Mouse (Mus musculus) thymus, adult 2 months (tissue): ENCODE measurements around the gene Dnajb8.

Experiments used
- CTCF ChIP-seq: fragments of 200-500 bp; IDR thresholded peaks from 2 replicates; pipeline ENCODE4 v1.5.1; 2012; ENCODE audit warnings: mild to moderate bottlenecking, control low read depth, low read length, moderate library complexity, borderline replicate concordance; ENCODE audit not compliant: control insufficient read depth, poor library complexity, insufficient read depth; ENCODE audit errors: extremely low read depth
- POLR2A ChIP-seq: fragments of 200-500 bp; IDR thresholded peaks from 2 replicates; pipeline ENCODE4 v1.6.1; 2012; ENCODE audit warnings: mild to moderate bottlenecking, low read length, control low read depth, moderate library complexity; ENCODE audit not compliant: control insufficient read depth, poor library complexity, insufficient read depth; ENCODE audit errors: extremely low read depth

DNA sequence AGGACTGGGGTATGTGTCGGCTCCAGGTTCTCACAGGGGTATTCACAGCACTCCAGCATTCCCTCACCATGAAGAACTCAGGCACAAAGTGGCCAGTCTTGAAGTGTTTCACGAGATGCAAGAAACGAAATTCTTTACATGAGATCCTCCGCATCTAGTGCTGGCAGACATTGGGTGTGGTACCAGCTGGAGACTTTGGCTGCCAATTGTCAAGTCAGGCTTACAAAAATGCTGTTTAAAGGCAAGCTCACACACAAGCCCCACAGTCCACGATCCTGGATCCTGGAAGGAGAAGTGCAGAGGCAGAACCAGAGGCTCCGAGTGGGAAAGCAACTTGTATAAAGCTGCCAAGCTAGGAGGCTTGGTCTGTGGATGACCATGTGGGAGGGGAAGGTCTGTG, 33.9 kb upstream of the Dnajb8 start:
- no peak for TF ChIP-seq CTCF
- TF ChIP-seq POLR2A: no peak
